ENCODE assay signal across 8 mouse cellular contexts in genomic region chr15:21110874-21111603, GRCm38 (mm10).
DNase-seq lines count a peak whose midpoint lies in the region; ATAC-seq and TF ChIP-seq lines count a peak whose summit lies in the region.

No protein-coding gene starts in this region.

- H3K36me3 ChIP-seq in ES-E14 (ENCODE audit: control insufficient read depth, insufficient read depth, low read length, poor library complexity, severe bottlenecking) = no peaks in the 10 kb centered on the region
- no peaks in the 10 kb centered on the region for H3K36me3 ChIP-seq in forebrain, embryonic 14.5 days (ENCODE audit: control insufficient read depth, insufficient read depth, low read length)

- WGBS in forebrain, embryonic 14.5 days = 13% methylated on average over 23 of the region's 23 CpGs

- H3K27me3 ChIP-seq in forebrain, embryonic 14.5 days (replicated peaks; ENCODE audit: control insufficient read depth, insufficient read depth, low read length) = no peaks in the 10 kb centered on the region

- peak; percentile 7 to 26 for DNase-seq in cerebellum, postnatal 14 days
- no peak for DNase-seq in cerebellum, adult 11 months
- no peak for DNase-seq in ES-E14 (ENCODE audit: low read depth, low spot score)
- peak; percentile 45 for DNase-seq in forebrain, embryonic 14.5 days (ENCODE audit: low spot score)
- DNase-seq in left cerebral cortex, postnatal 36 days (ENCODE audit: low spot score in 2 of 2) = peak; percentile 27 to 33
- peak; percentile 62 for DNase-seq in retina, embryonic 14.5 days (ENCODE audit: low spot score)
- no peak for DNase-seq in thymus, postnatal 10 days (ENCODE audit: low spot score in 2 of 2)
- no peak for DNase-seq in heart, postnatal 25 days (ENCODE audit: low spot score)

- intact Hi-C loops in left cerebral cortex, postnatal 36 days (cut with DNase I) = loop anchor here (2.0 kb wide), 1 partner anchor 296 kb away; no protein-coding TSS in a partner anchor
- intact Hi-C loops in heart, postnatal 25 days (cut with DNase I) = no loop called here

- H3K27ac ChIP-seq in ES-E14 (ENCODE audit: insufficient read depth, low read depth, low read length, poor library complexity, severe bottlenecking) = no peak overlapping the region
- H3K27ac ChIP-seq in forebrain, embryonic 14.5 days (ENCODE audit: low read depth, low read length) = peak overlapping the region; percentile 5; the same call in 1 of the 2 replicates

- peak overlapping the region; percentile 17; the same call in 1 of the 2 replicates for H3K9ac ChIP-seq in ES-E14 (ENCODE audit: insufficient read depth, low read depth, low read length, poor library complexity, severe bottlenecking)
- H3K9ac ChIP-seq in forebrain, embryonic 14.5 days (ENCODE audit: low read length) = peak overlapping the region; percentile 65

- in situ Hi-C loops in ES-E14 (cut with MboI; ENCODE audit: low sequenced_read_pairs in 2 of 2, unreplicated experiment in 2 of 2) = no loop called here

- peak overlapping the region; percentile 59 for H3K4me2 ChIP-seq in forebrain, embryonic 14.5 days (ENCODE audit: low read length)

- peak; percentile 22; the same call in 1 of the 2 replicates for ATAC-seq in forebrain, embryonic 14.5 days

- no peaks in the 10 kb centered on the region for H3K9me3 ChIP-seq in ES-E14 (ENCODE audit: control insufficient read depth, insufficient read depth, low read depth, low read length)
- H3K9me3 ChIP-seq in forebrain, embryonic 14.5 days (replicated peaks; ENCODE audit: control insufficient read depth, low read length) = no peaks in the 10 kb centered on the region

- no peaks in the 10 kb centered on the region for H3K4me1 ChIP-seq in ES-E14 (ENCODE audit: control insufficient read depth in 2 of 2, insufficient read depth in 2 of 2, low read length in 2 of 2, poor library complexity in 1 of 2)
- no peaks in the 10 kb centered on the region; the same call in 1 of the 2 replicates for H3K4me1 ChIP-seq in forebrain, embryonic 14.5 days (ENCODE audit: control insufficient read depth, insufficient read depth, low read length)

- H3K4me3 ChIP-seq in ES-E14 (ENCODE audit: insufficient read depth in 1 of 2, low read depth in 1 of 2, low read length in 2 of 2, poor library complexity in 1 of 2, severe bottlenecking in 1 of 2) = peak overlapping the region in 1 of 2 experiments; percentile 12; a peak in 1 of 4 replicates
- peak overlapping the region; percentile 35 for H3K4me3 ChIP-seq in forebrain, embryonic 14.5 days (ENCODE audit: low read depth, low read length)

TF ChIP-seq in ES-E14, 5 proteins besides CTCF, POLR2A, EP300 and RAD21:
- TF ChIP-seq HCFC1 (IDR thresholded peaks at IDR 0.05; ENCODE audit: borderline replicate concordance, insufficient read depth, low read length) (no peak), MAFK (IDR thresholded peaks at IDR 0.05; ENCODE audit: insufficient read depth, low read depth, low read length) (no peak), ZC3H11A (IDR thresholded peaks at IDR 0.05; ENCODE audit: borderline replicate concordance, low read depth, low read length) (no peak), ZNF384 (IDR thresholded peaks at IDR 0.05; ENCODE audit: low read depth, low read length) (no peak)

Comparison
In these comparisons a context has a peak if more than half of its experiments do, and no peak if none do; other contexts are left out.
1. DNase-seq: peak in cerebellum, postnatal 14 days (2 of 2), forebrain, embryonic 14.5 days (single experiment), left cerebral cortex, postnatal 36 days (2 of 2) and retina, embryonic 14.5 days (single experiment); none in cerebellum, adult 11 months (single experiment), ES-E14 (single experiment), thymus, postnatal 10 days (0 of 2) and heart, postnatal 25 days (single experiment).